Mouse (Mus musculus): ENCODE measurements around the gene Dpf2. TPM values are rescaled to one million over a fixed set of nuclear protein-coding genes. Genes with fewer than 3 reads are reported as not detected.

Dpf2 gene
- polyA plus RNA-seq, 1 experiment from 2014 or later: 97.5 TPM

Other genes starting within 250 kb of the Dpf2 start
- gene Sipa1, start 249.3 kb downstream of the Dpf2 start, polyA plus RNA-seq (2015; fragmentation: Nextera tagmentation; extraction: Ambion mirVana): 23.5 and 24.9 TPM in 2 replicates
- 24.4 and 26.8 TPM in 2 replicates for gene Map3k11, start 224.3 kb downstream of the Dpf2 start, polyA plus RNA-seq (2015; fragmentation: Nextera tagmentation; extraction: Ambion mirVana)
- gene Pcnx3, start 224.1 kb downstream of the Dpf2 start, polyA plus RNA-seq (2015; fragmentation: Nextera tagmentation; extraction: Ambion mirVana): 11.5 and 13.4 TPM in 2 replicates
- 0.18 and 0.24 TPM in 2 replicates for gene Kcnk7, start 208.6 kb downstream of the Dpf2 start, polyA plus RNA-seq (2015; fragmentation: Nextera tagmentation; extraction: Ambion mirVana)
- gene Ehbp1l1, start 186.7 kb downstream of the Dpf2 start, polyA plus RNA-seq (2015; fragmentation: Nextera tagmentation; extraction: Ambion mirVana): 92.3 and 97.5 TPM in 2 replicates
- gene Fam89b, start 183.4 kb downstream of the Dpf2 start, polyA plus RNA-seq (2015; fragmentation: Nextera tagmentation; extraction: Ambion mirVana): 68.6 and 72.3 TPM in 2 replicates
- gene Ltbp3, start 172.1 kb downstream of the Dpf2 start, polyA plus RNA-seq (2015; fragmentation: Nextera tagmentation; extraction: Ambion mirVana): 27.3 and 31.5 TPM in 2 replicates
- 62.1 and 66.6 TPM in 2 replicates for gene Scyl1, start 141.6 kb downstream of the Dpf2 start, polyA plus RNA-seq (2015; fragmentation: Nextera tagmentation; extraction: Ambion mirVana)
- gene Frmd8, start 37.7 kb downstream of the Dpf2 start, polyA plus RNA-seq (2015; fragmentation: Nextera tagmentation; extraction: Ambion mirVana): 33.6 and 34.8 TPM in 2 replicates
- gene Slc25a45, start 35.2 kb downstream of the Dpf2 start, polyA plus RNA-seq (2015; fragmentation: Nextera tagmentation; extraction: Ambion mirVana): 4.6 and 5.0 TPM in 2 replicates
- 1.5 and 1.6 TPM in 2 replicates for gene Tigd3, start 18.9 kb downstream of the Dpf2 start, polyA plus RNA-seq (2015; fragmentation: Nextera tagmentation; extraction: Ambion mirVana)
- 12.4 and 12.6 TPM in 2 replicates for gene Cdc42ep2, start 11.8 kb upstream of the Dpf2 start, polyA plus RNA-seq (2015; fragmentation: Nextera tagmentation; extraction: Ambion mirVana)
- 48.3 and 55.2 TPM in 2 replicates for gene Pola2, start 51.2 kb upstream of the Dpf2 start, polyA plus RNA-seq (2015; fragmentation: Nextera tagmentation; extraction: Ambion mirVana)
- 0.07 TPM in 1 of 2 replicates, not detected in the other for gene Slc22a20, start 73.1 kb upstream of the Dpf2 start, polyA plus RNA-seq (2015; fragmentation: Nextera tagmentation; extraction: Ambion mirVana)
- 9.5 and 10.0 TPM in 2 replicates for gene Capn1, start 102.9 kb upstream of the Dpf2 start, polyA plus RNA-seq (2015; fragmentation: Nextera tagmentation; extraction: Ambion mirVana)
- 15.8 and 18.6 TPM in 2 replicates for gene Syvn1, start 133.6 kb upstream of the Dpf2 start, polyA plus RNA-seq (2015; fragmentation: Nextera tagmentation; extraction: Ambion mirVana)
- 60.4 and 67.4 TPM in 2 replicates for gene Mrpl49, start 144.8 kb upstream of the Dpf2 start, polyA plus RNA-seq (2015; fragmentation: Nextera tagmentation; extraction: Ambion mirVana)
- gene Fau, start 144.8 kb upstream of the Dpf2 start, polyA plus RNA-seq (2015; fragmentation: Nextera tagmentation; extraction: Ambion mirVana): 354 and 453 TPM in 2 replicates
- 21.8 and 24.7 TPM in 2 replicates for gene Znhit2, start 148.2 kb upstream of the Dpf2 start, polyA plus RNA-seq (2015; fragmentation: Nextera tagmentation; extraction: Ambion mirVana)
- gene Tm7sf2, start 155.4 kb upstream of the Dpf2 start, polyA plus RNA-seq (2015; fragmentation: Nextera tagmentation; extraction: Ambion mirVana): 6.6 and 8.7 TPM in 2 replicates
- gene Vps51, start 164.2 kb upstream of the Dpf2 start, polyA plus RNA-seq (2015; fragmentation: Nextera tagmentation; extraction: Ambion mirVana): 49.0 and 50.7 TPM in 2 replicates
- gene Tmem262, start 167.0 kb upstream of the Dpf2 start, polyA plus RNA-seq (2015; fragmentation: Nextera tagmentation; extraction: Ambion mirVana): not detected in 2 replicates
- gene Gm28374, start 169.2 kb upstream of the Dpf2 start, polyA plus RNA-seq (2015; fragmentation: Nextera tagmentation; extraction: Ambion mirVana): 0.56 and 1.3 TPM in 2 replicates
- gene Zfpl1, start 171.9 kb upstream of the Dpf2 start, polyA plus RNA-seq (2015; fragmentation: Nextera tagmentation; extraction: Ambion mirVana): 46.1 and 48.1 TPM in 2 replicates
- gene Cdca5, start 172.0 kb upstream of the Dpf2 start, polyA plus RNA-seq (2015; fragmentation: Nextera tagmentation; extraction: Ambion mirVana): 26.9 and 28.1 TPM in 2 replicates
- gene AC131692.1, start 181.4 kb upstream of the Dpf2 start, polyA plus RNA-seq (2015; fragmentation: Nextera tagmentation; extraction: Ambion mirVana): 0.30 and 0.49 TPM in 2 replicates
- 0.27 and 3.9 TPM in 2 replicates for gene Naaladl1, start 192.8 kb upstream of the Dpf2 start, polyA plus RNA-seq (2015; fragmentation: Nextera tagmentation; extraction: Ambion mirVana)
- 32.3 and 33.9 TPM in 2 replicates for gene Sac3d1, start 205.6 kb upstream of the Dpf2 start, polyA plus RNA-seq (2015; fragmentation: Nextera tagmentation; extraction: Ambion mirVana)
- 20.5 and 25.1 TPM in 2 replicates for gene Snx15, start 215.3 kb upstream of the Dpf2 start, polyA plus RNA-seq (2015; fragmentation: Nextera tagmentation; extraction: Ambion mirVana)
- gene Batf2, start 228.0 kb upstream of the Dpf2 start, polyA plus RNA-seq (2015; fragmentation: Nextera tagmentation; extraction: Ambion mirVana): 0.11 TPM in 1 of 2 replicates, not detected in the other
- gene Arl2, start 228.5 kb upstream of the Dpf2 start, polyA plus RNA-seq (2015; fragmentation: Nextera tagmentation; extraction: Ambion mirVana): 77.2 and 84.5 TPM in 2 replicates

Data from heart, embryonic 16.5 days (tissue).